Mouse (Mus musculus): Measurements from ENCODE around the gene Galk2.

GRCm38 (mm10) chr2:125936396-125936795 is 77.5 kb downstream of the Galk2 start:
- TF ChIP-seq EP300 (IDR thresholded peaks at IDR 0.05; ENCODE audit: low read depth) (no peak), CTCF (IDR thresholded peaks at IDR 0.05; ENCODE audit: low read depth) (no peak)
